Mouse (Mus musculus): ENCODE measurements around the gene Pck1.

GRCm38 (mm10) chr2:173177481-173177880, 24.6 kb downstream of the Pck1 start:
- TF ChIP-seq CTCF (IDR thresholded peaks at IDR 0.05; ENCODE audit: low read depth) (no peak), EP300 (IDR thresholded peaks at IDR 0.05; ENCODE audit: low read depth) (no peak)

Data from heart, postnatal 0 days (tissue).